Mouse (Mus musculus) cerebellum, adult 18-20 months (tissue): ENCODE data around the gene Wars.
A peak's percentile ranks its signal among the peaks of the same experiment; 100 is the strongest.

Experiments used
- DNase-seq, 2 experiments: peaks; one replicate each; pipeline ENCODE4 v3.0.0; 2021

Wars gene

GRCm38 (mm10) chr12:108893715-108894431 lies at the start of gene Wars:
Gene Wars (minus strand): TSS chr12:108894174.
- DNase-seq, result peak; percentile 94 to 97

GRCm38 (mm10) chr12:108942203-108942923 lies 48.4 kb upstream of the Wars start:
- DNase-seq, result no peak

- DNase-seq, result no peak
Observed at GRCm38 (mm10) chr12:108941282-108941681, 47.3 kb upstream of the Wars start.

GRCm38 (mm10) chr12:108940255-108940654 lies 46.3 kb upstream of the Wars start:
- no peak for DNase-seq

GRCm38 (mm10) chr12:108939317-108939716 lies 45.3 kb upstream of the Wars start:
- DNase-seq, result no peak

GRCm38 (mm10) chr12:108938844-108939243 lies 44.9 kb upstream of the Wars start:
- DNase-seq, result no peak

GRCm38 (mm10) chr12:108937506-108937905 lies 43.5 kb upstream of the Wars start:
- DNase-seq, result no peak

- DNase-seq, result no peak
Observed at GRCm38 (mm10) chr12:108936834-108937233, 42.9 kb upstream of the Wars start.

GRCm38 (mm10) chr12:108934231-108934630 lies 40.3 kb upstream of the Wars start:
- DNase-seq, result no peak

- no peak for DNase-seq
Observed at GRCm38 (mm10) chr12:108932113-108932512, 38.1 kb upstream of the Wars start.

- no peak for DNase-seq
Observed at GRCm38 (mm10) chr12:108931341-108932053, 37.5 kb upstream of the Wars start.

- DNase-seq, result no peak
Observed at GRCm38 (mm10) chr12:108929475-108929874, 35.5 kb upstream of the Wars start.

GRCm38 (mm10) chr12:108928249-108928648 lies 34.3 kb upstream of the Wars start:
- DNase-seq, result no peak

- DNase-seq, result no peak
Observed at GRCm38 (mm10) chr12:108926606-108927111, 32.7 kb upstream of the Wars start.

GRCm38 (mm10) chr12:108918753-108919152 lies 24.8 kb upstream of the Wars start:
- DNase-seq, result no peak

- no peak for DNase-seq
Observed at GRCm38 (mm10) chr12:108917509-108917908, 23.5 kb upstream of the Wars start.

GRCm38 (mm10) chr12:108916447-108917042 lies 22.6 kb upstream of the Wars start:
- no peak for DNase-seq

GRCm38 (mm10) chr12:108915893-108916292 lies 21.9 kb upstream of the Wars start:
- no peak for DNase-seq

- DNase-seq, result no peak
Observed at GRCm38 (mm10) chr12:108914709-108915340, 20.9 kb upstream of the Wars start.

- no peak for DNase-seq
Observed at GRCm38 (mm10) chr12:108914198-108914597, 20.2 kb upstream of the Wars start.

GRCm38 (mm10) chr12:108912442-108912841 lies 18.5 kb upstream of the Wars start:
- no peak for DNase-seq

GRCm38 (mm10) chr12:108909846-108910433 lies 16.0 kb upstream of the Wars start:
- no peak for DNase-seq
